Mouse (Mus musculus) G1E (cell line): Measurements from ENCODE around the gene Hoxd8.

Experiments used
- CTCF ChIP-seq: IDR thresholded peaks from 2 replicates; pipeline ENCODE4 v1.5.1; 2012; ENCODE audit warnings: low read depth, low read length, inconsistent platforms, mixed read lengths
- GATA1 ChIP-seq: IDR thresholded peaks from 2 replicates; pipeline ENCODE4 v1.6.1; 2012; ENCODE audit warnings: borderline replicate concordance, low read length, inconsistent platforms, mixed read lengths
- POLR2AphosphoS5 ChIP-seq: IDR thresholded peaks from 2 replicates; pipeline ENCODE4 v1.6.1; 2012; ENCODE audit warnings: low read depth, low read length, inconsistent platforms; ENCODE audit not compliant: insufficient replicate concordance
- TAL1 ChIP-seq: conservative IDR thresholded peaks from 2 replicates; pipeline ENCODE4 v1.6.1; 2012; ENCODE audit warnings: low read depth, low read length, inconsistent platforms, mixed read lengths

- no peak for TF ChIP-seq CTCF
- TF ChIP-seq TAL1, result no peak
- TF ChIP-seq POLR2AphosphoS5, result no peak
- no peak for TF ChIP-seq GATA1
Observed at GRCm38 (mm10) chr2:74752431-74753174, 48.2 kb downstream of the Hoxd8 start.
